Mouse (Mus musculus): ENCODE results near the gene Luc7l2. TPM values are rescaled to one million over a fixed set of nuclear protein-coding genes. Genes with fewer than 3 reads are reported as not detected.

Gene Luc7l2
- polyA plus RNA-seq, 1 experiment from 2014 or later: 40.9 TPM

DNA sequence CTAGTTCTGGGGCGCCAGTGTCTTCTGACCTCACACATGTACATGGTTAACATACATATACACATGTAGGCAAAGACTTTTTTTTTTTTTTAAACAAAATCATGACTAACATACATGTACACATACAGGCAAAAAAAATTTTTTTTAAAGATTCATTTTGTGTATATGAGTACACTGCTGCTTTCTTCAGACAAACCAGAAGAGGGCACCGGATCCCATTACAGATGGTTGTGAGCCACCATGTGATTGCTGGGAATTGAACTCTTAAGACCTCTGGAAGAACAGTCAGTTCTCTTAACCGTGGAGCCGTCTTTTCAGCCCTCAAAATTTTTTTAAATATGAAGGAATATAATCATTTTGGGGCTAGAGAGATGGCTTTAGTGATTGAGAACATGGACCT lies 46.3 kb downstream of the Luc7l2 start:
- no peak overlapping the region for H3K4me3 ChIP-seq
- no peak for ATAC-seq (replicated peaks)
- H3K9ac ChIP-seq: no peak overlapping the region
- H3K27me3 ChIP-seq (replicated peaks): no peaks in the 10 kb centered on the region
- H3K4me1 ChIP-seq: no peaks in the 10 kb centered on the region
- H3K36me3 ChIP-seq (replicated peaks): peaks cover 28% of the 10 kb centered on the region
- WGBS: 92% methylated on average over 4 of the region's 4 CpGs
- H3K27ac ChIP-seq: no peak overlapping the region
- no peaks in the 10 kb centered on the region for H3K9me3 ChIP-seq
- H3K4me2 ChIP-seq: no peak overlapping the region

DNA sequence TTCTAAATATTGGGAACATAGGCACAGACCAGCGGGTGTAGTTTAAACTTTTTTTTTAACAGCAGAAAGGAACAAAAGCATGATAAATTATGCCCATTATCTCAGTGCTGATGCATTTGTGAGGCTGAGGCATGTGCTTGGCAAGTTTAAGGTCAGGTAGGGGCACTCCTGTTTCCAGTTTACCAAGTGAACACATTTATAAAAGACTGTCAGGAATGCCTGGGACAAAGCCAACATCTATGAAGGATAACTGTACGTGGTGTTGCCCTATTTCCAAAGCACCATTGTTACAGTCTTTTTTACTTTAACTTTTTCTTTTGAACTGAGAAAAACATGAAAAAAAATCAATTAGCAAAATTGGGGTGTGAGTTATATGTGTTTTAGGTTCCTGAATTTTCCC lies 58.8 kb downstream of the Luc7l2 start:
- 93% methylated on average over 2 of the region's 2 CpGs for WGBS
- Histone ChIP-seq H3K27me3 (replicated peaks) (no peaks in the 10 kb centered on the region), H3K4me2 (no peak overlapping the region), H3K27ac (no peak overlapping the region), H3K9me3 (no peaks in the 10 kb centered on the region), H3K4me1 (no peaks in the 10 kb centered on the region), H3K4me3 (no peak overlapping the region), H3K36me3 (replicated peaks) (0 out of 2 replicates have a peak, but pooled peaks cover 10% of the 10 kb centered on the region), H3K9ac (no peak overlapping the region)
- ATAC-seq (replicated peaks): no peak

DNA sequence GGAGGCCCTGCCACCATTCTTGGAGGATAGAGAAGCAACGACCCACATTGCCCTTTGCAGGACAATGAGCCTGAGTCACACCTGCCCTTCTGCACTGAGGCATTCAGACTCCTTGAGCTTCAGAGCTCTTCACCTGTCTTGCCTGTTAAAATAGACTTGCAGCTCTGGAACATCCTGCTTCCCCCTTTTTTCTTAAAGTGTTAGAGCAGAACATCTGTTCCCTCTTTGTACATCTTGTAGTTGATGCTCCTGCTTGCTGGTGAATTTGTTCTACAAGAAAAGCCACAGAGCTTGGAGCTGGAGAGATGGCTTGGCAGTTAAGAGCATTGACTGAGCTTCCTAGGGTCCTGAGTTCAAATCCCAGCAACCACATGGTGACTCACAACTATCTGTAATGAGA lies 71.3 kb downstream of the Luc7l2 start:
- peaks cover 7% of the 10 kb centered on the region; the same call in 1 of the 2 replicates for H3K9me3 ChIP-seq
- WGBS: 87% methylated on average over 1 of the region's 1 CpGs
- H3K27ac ChIP-seq: no peak overlapping the region
- H3K9ac ChIP-seq: no peak overlapping the region
- no peak overlapping the region for H3K4me2 ChIP-seq
- H3K4me1 ChIP-seq: no peaks in the 10 kb centered on the region
- peaks cover 23% of the 10 kb centered on the region for H3K36me3 ChIP-seq (replicated peaks)
- ATAC-seq (replicated peaks): no peak
- H3K4me3 ChIP-seq: no peak overlapping the region
- no peaks in the 10 kb centered on the region for H3K27me3 ChIP-seq (replicated peaks)

DNA sequence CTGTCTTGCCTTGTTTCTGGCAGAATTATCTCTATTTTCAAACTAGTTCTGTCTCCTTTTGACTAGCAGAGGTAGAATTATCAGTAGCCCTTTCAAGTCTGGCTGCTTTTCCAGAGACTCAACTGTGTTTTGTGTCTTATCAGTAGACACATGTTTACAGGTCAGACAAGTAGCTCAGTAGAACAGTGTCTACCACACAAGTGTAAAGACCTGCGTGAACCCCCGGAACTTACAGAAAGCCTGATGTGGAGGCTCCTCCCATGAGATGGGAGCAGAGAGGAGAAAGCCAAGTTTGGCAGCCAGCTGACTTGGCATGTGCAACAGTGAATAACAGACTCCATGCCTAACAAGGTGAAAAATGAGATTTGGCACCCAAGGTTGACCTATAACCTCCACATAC lies 72.3 kb downstream of the Luc7l2 start:
- no peaks in the 10 kb centered on the region for H3K27me3 ChIP-seq (replicated peaks)
- no peak overlapping the region for H3K4me2 ChIP-seq
- no peak overlapping the region for H3K9ac ChIP-seq
- H3K36me3 ChIP-seq (replicated peaks): peaks cover 13% of the 10 kb centered on the region
- 91% methylated on average over 2 of the region's 2 CpGs for WGBS
- no peak overlapping the region for H3K27ac ChIP-seq
- no peaks in the 10 kb centered on the region for H3K4me1 ChIP-seq
- no peak for ATAC-seq (replicated peaks)
- no peak overlapping the region for H3K4me3 ChIP-seq
- no peaks in the 10 kb centered on the region for H3K9me3 ChIP-seq

DNA sequence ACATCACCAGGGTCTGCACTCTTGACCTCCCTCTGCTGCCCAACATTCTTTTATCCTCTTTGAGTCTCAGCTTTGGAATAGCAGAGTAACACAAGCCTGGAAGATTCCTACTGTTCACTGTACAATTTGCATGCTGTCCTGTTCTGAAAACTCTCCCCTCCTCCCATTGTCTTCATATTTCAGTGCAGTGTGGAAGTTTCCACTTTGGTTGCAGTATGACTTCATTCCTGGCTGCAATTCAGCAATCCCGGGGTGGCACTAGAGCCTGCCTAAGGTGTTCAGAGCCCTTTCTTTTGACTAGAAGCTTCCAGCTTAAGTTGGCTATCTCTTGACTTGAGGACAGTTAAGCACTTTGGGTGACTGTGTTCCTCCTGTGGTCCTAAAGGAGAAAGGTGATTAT lies 73.3 kb downstream of the Luc7l2 start:
- Histone ChIP-seq H3K36me3 (replicated peaks) (peaks cover 6% of the 10 kb centered on the region), H3K4me3 (no peak overlapping the region), H3K4me1 (no peaks in the 10 kb centered on the region), H3K9me3 (no peaks in the 10 kb centered on the region), H3K27ac (no peak overlapping the region), H3K4me2 (no peak overlapping the region), H3K9ac (no peak overlapping the region), H3K27me3 (replicated peaks) (no peaks in the 10 kb centered on the region)
- no peak for ATAC-seq (replicated peaks)
- WGBS: 84% methylated on average over 1 of the region's 1 CpGs

DNA sequence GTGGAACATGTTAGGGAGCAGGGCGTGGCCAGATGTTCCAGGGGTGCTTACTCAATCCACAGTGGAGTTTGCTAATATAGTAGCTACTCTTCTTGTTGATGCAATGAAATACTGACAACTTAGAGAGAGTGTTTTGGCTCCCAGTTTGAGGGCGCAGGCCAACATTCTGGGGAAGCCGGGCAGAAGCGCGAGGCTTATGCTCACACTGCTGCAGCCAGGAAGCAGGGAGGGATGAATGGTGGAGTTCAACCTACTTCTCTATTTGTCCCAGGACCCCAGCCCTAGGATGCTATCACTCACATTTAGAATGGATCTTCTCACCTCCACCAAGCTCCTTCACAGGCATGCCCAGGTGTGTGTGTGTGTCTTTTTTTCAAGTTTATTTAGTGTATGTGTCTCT lies 75.0 kb downstream of the Luc7l2 start:
- WGBS: 95% methylated on average over 5 of the region's 5 CpGs
- no peak for ATAC-seq (replicated peaks)
- no peaks in the 10 kb centered on the region for H3K9me3 ChIP-seq

DNA sequence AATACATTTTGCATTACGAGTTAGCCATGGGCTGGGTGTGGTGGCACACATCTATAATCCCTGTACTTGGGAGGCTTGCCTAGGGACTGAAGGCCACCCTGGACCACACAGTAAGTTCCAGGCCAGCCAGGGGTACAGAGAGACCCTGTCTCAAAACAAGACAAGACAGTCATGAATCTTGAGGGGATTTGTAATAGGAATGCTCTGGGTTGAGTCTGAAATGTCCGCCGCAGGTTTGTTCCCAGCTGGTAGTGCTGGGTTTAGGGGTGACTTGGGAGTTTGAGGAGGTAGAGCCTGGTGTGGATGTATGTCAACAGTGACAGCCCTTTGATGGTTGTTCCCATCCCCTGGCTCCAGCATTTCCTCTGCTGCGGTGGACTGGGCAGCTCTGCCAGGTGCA lies 75.9 kb downstream of the Luc7l2 start:
- no peak overlapping the region for H3K27ac ChIP-seq
- ATAC-seq (replicated peaks): no peak
- WGBS: 97% methylated on average over 4 of the region's 4 CpGs
- H3K9ac ChIP-seq: no peak overlapping the region
- H3K9me3 ChIP-seq: no peaks in the 10 kb centered on the region
- H3K27me3 ChIP-seq (replicated peaks): no peaks in the 10 kb centered on the region
- H3K4me2 ChIP-seq: no peak overlapping the region
- H3K36me3 ChIP-seq (replicated peaks): no peaks in the 10 kb centered on the region
- H3K4me1 ChIP-seq: no peaks in the 10 kb centered on the region
- no peak overlapping the region for H3K4me3 ChIP-seq

More for the DNA sequence above, 75.0 kb downstream of the Luc7l2 start:
- Histone ChIP-seq H3K4me3 (no peak overlapping the region), H3K27ac (no peak overlapping the region), H3K9ac (no peak overlapping the region), H3K4me1 (no peaks in the 10 kb centered on the region), H3K27me3 (replicated peaks) (no peaks in the 10 kb centered on the region), H3K4me2 (no peak overlapping the region), H3K36me3 (replicated peaks) (no peaks in the 10 kb centered on the region)

DNA sequence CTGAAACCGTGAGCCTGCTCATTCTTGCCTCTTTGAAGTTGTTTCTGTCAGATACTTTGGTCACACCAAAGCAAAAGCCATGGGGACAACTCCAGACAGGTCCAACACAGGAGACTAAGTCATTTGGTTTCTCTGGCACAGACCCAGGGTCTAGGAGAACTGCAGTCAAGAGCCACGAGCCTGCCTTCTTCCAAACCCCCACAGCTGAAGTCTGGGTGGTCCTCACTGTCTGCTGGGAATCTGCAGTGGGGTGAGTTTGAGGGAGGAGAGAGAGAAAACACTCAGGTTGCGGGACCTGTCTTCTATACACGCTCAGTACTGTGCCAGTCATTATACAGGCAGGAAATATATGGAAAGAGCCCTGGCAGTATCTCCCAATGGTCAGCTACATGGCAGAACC lies 76.4 kb downstream of the Luc7l2 start:
- Histone ChIP-seq H3K27ac (no peak overlapping the region), H3K36me3 (replicated peaks) (no peaks in the 10 kb centered on the region), H3K4me3 (no peak overlapping the region), H3K4me2 (no peak overlapping the region), H3K4me1 (no peaks in the 10 kb centered on the region), H3K9me3 (no peaks in the 10 kb centered on the region), H3K27me3 (replicated peaks) (no peaks in the 10 kb centered on the region), H3K9ac (no peak overlapping the region)
- 77% methylated on average over 4 of the region's 4 CpGs for WGBS
- ATAC-seq (replicated peaks): no peak

DNA sequence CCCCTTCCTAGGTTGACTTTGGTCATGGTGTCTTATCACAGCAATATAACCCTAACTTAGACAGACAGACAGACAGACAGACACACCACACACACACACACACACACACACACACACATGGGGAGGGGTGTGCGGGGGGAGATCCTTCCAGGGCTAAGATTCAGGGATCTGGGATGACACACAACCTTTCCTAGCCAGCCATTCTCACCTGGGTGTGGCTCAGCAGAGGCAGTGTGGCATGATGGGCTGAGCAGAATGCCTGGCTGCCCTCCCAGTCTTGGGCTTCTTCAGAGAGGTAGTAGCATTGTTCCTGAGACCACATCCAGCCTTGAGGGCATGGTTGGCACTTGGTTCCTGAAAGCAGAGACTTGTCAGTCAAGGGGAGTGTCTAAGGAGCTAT lies 78.4 kb downstream of the Luc7l2 start:
- ATAC-seq (replicated peaks): no peak
- H3K9ac ChIP-seq: no peak overlapping the region
- no peak overlapping the region for H3K27ac ChIP-seq
- H3K36me3 ChIP-seq (replicated peaks): no peaks in the 10 kb centered on the region
- peaks cover 11% of the 10 kb centered on the region for H3K27me3 ChIP-seq (replicated peaks)
- H3K4me1 ChIP-seq: no peaks in the 10 kb centered on the region
- H3K4me2 ChIP-seq: no peak overlapping the region
- no peaks in the 10 kb centered on the region for H3K9me3 ChIP-seq
- H3K4me3 ChIP-seq: no peak overlapping the region
- 95% methylated on average over 1 of the region's 1 CpGs for WGBS

DNA sequence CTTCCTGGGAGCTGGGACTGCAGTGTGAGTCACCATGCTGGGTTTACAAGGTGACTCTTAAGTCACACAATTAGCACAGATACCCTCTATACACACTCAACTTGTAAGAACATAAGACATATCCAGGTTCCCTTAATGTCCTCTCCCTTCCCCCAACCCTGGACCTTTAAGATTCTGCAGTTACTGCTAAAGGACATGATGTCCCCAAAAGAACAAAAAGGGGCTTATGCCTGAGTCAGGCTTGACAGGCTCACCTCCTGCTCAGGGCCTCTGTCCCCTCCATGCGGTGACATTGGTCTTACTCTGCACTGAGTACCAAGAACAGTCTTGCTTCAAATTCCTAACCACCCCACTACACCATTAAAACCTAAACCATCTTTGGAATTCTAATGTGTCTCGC lies 81.7 kb downstream of the Luc7l2 start:
- WGBS: 94% methylated on average over 2 of the region's 2 CpGs
- H3K4me2 ChIP-seq: no peak overlapping the region
- peaks cover 41% of the 10 kb centered on the region for H3K27me3 ChIP-seq (replicated peaks)
- H3K9me3 ChIP-seq: no peaks in the 10 kb centered on the region
- ATAC-seq (replicated peaks): no peak
- peaks cover 19% of the 10 kb centered on the region for H3K4me1 ChIP-seq
- H3K36me3 ChIP-seq (replicated peaks): no peaks in the 10 kb centered on the region
- H3K4me3 ChIP-seq: no peak overlapping the region
- H3K9ac ChIP-seq: no peak overlapping the region
- H3K27ac ChIP-seq: no peak overlapping the region

DNA sequence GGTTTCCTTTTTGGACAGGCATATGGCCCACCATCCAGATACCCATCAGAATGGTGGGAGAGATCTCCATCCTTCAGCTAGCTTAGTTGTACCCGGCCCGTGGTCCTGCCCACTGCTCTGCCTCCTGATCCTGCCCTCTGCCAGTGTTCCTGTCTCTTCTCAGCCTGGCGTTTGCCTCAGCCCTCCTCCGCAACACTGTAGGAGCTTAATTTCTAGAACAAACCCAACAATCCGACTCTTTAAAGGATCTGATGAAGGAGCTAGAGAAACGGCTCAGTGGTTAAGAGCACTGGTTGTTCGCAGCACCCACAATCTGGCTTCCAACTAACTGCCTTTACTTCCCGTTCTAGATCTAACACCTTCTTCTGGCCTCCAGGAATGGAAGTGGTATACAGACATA lies 83.3 kb downstream of the Luc7l2 start:
- WGBS: 85% methylated on average over 8 of the region's 8 CpGs
- no peak overlapping the region for H3K4me3 ChIP-seq
- peaks cover 54% of the 10 kb centered on the region for H3K27me3 ChIP-seq (replicated peaks)
- no peak overlapping the region for H3K9ac ChIP-seq
- no peaks in the 10 kb centered on the region for H3K36me3 ChIP-seq (replicated peaks)
- peaks cover 19% of the 10 kb centered on the region for H3K4me1 ChIP-seq
- H3K9me3 ChIP-seq: no peaks in the 10 kb centered on the region
- no peak overlapping the region for H3K4me2 ChIP-seq
- no peak for ATAC-seq (replicated peaks)
- H3K27ac ChIP-seq: no peak overlapping the region

DNA sequence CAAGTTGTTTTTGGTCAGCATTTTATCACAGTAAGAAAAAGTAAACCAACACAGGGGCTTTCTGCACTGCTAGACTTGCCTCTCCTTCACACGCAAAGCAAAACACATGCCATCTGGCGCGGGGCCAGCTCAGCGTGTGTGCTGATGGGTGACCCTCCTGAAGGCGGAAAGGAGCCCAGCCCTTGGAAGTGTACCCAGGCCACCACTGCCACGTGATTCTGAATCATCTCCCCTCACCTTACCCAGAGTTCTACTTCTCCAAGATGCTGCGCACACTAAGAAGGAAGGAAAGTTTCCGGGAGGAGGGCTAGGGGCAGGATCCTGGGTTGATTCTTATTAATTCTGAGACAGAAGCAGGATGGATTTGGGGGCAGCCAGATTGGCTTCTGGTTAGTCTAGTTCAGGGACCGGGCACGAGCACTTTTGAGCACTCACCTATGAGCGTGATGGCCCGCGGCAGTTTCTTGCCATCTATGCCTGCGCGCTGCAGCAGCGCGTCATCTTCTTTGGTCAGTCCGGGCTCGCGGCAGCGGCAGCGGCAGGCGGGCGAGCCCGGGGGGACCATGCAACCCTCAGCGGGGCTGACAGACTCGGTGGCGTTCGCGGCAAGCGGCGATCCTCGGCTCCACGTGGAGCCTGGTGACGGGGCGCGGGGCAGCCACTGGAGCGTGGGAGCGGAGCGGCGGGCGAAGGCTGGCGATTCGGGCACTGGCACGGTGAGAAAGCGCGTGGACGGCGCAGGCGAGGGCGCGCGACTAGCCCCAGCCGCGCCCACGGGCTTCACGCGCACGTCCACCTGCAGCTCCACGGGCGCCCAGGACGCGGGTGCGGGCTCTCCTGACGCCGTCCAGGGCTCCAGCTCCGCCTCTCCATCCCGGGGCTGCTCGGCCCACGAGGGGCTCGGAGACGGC lies 85.1 kb downstream of the Luc7l2 start:
- H3K4me3 ChIP-seq: peak overlapping the region; percentile 51
- peak; percentile 70 for ATAC-seq (replicated peaks)
- peaks cover 19% of the 10 kb centered on the region for H3K4me1 ChIP-seq
- no peak overlapping the region for H3K27ac ChIP-seq
- no peaks in the 10 kb centered on the region for H3K36me3 ChIP-seq (replicated peaks)
- H3K9me3 ChIP-seq: no peaks in the 10 kb centered on the region
- peak overlapping the region; percentile 36 for H3K9ac ChIP-seq
- H3K4me2 ChIP-seq: peak overlapping the region; percentile 94
- peaks cover 58% of the 10 kb centered on the region for H3K27me3 ChIP-seq (replicated peaks)
- WGBS: 1% methylated on average over 68 of the region's 72 CpGs
